Mouse (Mus musculus): ENCODE measurements around the gene Sertad2. TPM values are rescaled to one million over a fixed set of nuclear protein-coding genes. Genes with fewer than 3 reads are reported as not detected.
A peak's percentile ranks its signal among the peaks of the same experiment; 100 is the strongest.

Gene Sertad2
- polyA plus RNA-seq, 1 experiment, result 11.5 TPM

- peaks cover 84% of the 10 kb centered on the region for H3K4me1 ChIP-seq
- no peaks in the 10 kb centered on the region for H3K9me3 ChIP-seq
- H3K4me3 ChIP-seq (replicated peaks), result no peak overlapping the region
- TF ChIP-seq GATA1 (IDR thresholded peaks at IDR 0.05; ENCODE audit: borderline replicate concordance, low read length), result no peak
- no peak for TF ChIP-seq FLI1 (IDR thresholded peaks at IDR 0.05; ENCODE audit: low read length)
- H3K36me3 ChIP-seq (replicated peaks; ENCODE audit: low read length), result peaks cover 8% of the 10 kb centered on the region
- no peaks in the 10 kb centered on the region for H3K27me3 ChIP-seq (replicated peaks)
Observed at GRCm38 (mm10) chr11:20639918-20640447, 96.9 kb downstream of the Sertad2 start.

DNA sequence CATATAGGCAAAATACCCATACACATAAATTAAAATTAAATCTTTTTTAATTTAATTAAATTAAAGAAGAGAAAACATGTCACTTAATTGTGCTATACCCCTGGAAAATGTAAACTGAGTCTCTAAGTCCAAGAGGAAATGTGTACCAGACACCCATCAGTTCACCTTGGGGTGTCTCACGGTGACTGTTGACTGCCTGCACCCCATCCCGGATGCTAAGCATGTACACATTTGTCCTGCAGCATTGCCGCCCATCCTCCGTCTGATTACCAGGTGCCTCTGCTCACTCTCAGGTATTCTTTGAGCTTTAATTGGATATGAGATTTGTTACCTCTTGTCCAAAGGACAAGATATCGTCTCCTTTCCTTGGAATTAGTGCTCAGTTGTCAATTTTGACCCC, 99.3 kb downstream of the Sertad2 start:
- TF ChIP-seq GATA1 (IDR thresholded peaks at IDR 0.05; ENCODE audit: borderline replicate concordance, low read length) (no peak), FLI1 (IDR thresholded peaks at IDR 0.05; ENCODE audit: low read length) (no peak)
- Histone ChIP-seq H3K27me3 (replicated peaks) (no peaks in the 10 kb centered on the region), H3K36me3 (replicated peaks; ENCODE audit: low read length) (peaks cover 18% of the 10 kb centered on the region), H3K9me3 (no peaks in the 10 kb centered on the region), H3K4me3 (replicated peaks) (no peak overlapping the region), H3K4me1 (peaks cover 86% of the 10 kb centered on the region)

GRCm38 (mm10) chr11:20643161-20643560, 100.1 kb downstream of the Sertad2 start:
- Histone ChIP-seq H3K4me1 (peaks cover 91% of the 10 kb centered on the region), H3K4me3 (replicated peaks) (no peak overlapping the region), H3K27me3 (replicated peaks) (no peaks in the 10 kb centered on the region), H3K9me3 (no peaks in the 10 kb centered on the region), H3K36me3 (replicated peaks; ENCODE audit: low read length) (peaks cover 26% of the 10 kb centered on the region)
- TF ChIP-seq FLI1 (IDR thresholded peaks at IDR 0.05; ENCODE audit: low read length) (no peak), GATA1 (IDR thresholded peaks at IDR 0.05; ENCODE audit: borderline replicate concordance, low read length) (no peak)

- no peaks in the 10 kb centered on the region for H3K9me3 ChIP-seq
- H3K4me3 ChIP-seq (replicated peaks), result no peak overlapping the region
- no peaks in the 10 kb centered on the region for H3K27me3 ChIP-seq (replicated peaks)
- H3K36me3 ChIP-seq (replicated peaks; ENCODE audit: low read length), result peaks cover 36% of the 10 kb centered on the region
- TF ChIP-seq FLI1 (IDR thresholded peaks at IDR 0.05; ENCODE audit: low read length), result no peak
- no peak for TF ChIP-seq GATA1 (IDR thresholded peaks at IDR 0.05; ENCODE audit: borderline replicate concordance, low read length)
- peaks cover 87% of the 10 kb centered on the region for H3K4me1 ChIP-seq
Observed at GRCm38 (mm10) chr11:20644166-20644565, 101.1 kb downstream of the Sertad2 start.

DNA sequence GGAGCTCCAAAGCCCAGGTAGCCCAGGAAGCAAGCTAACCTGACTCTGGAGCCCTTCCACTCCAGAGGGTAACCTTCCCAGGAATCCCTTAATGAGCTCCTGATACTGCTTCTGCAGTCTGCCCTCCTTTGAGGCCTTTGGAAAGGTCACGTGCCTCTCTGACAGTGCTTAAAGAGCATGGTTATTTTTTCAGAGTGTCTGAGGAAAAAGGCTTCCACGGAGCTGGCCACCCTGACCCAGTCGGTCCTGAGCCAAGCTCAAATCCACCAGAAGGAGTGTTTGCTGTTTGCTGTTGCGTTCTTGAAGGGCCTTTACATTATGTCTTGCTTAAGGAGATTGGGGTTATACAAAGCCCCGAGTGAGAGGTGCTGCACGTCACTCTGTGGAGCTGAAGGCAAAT, 101.8 kb downstream of the Sertad2 start:
- Histone ChIP-seq H3K9me3 (no peaks in the 10 kb centered on the region), H3K4me1 (peaks cover 80% of the 10 kb centered on the region), H3K4me3 (replicated peaks) (no peak overlapping the region), H3K36me3 (replicated peaks; ENCODE audit: low read length) (peaks cover 43% of the 10 kb centered on the region), H3K27me3 (replicated peaks) (no peaks in the 10 kb centered on the region)
- TF ChIP-seq FLI1 (IDR thresholded peaks at IDR 0.05; ENCODE audit: low read length) (no peak), GATA1 (IDR thresholded peaks at IDR 0.05; ENCODE audit: borderline replicate concordance, low read length) (no peak)

- Histone ChIP-seq H3K27me3 (replicated peaks) (no peaks in the 10 kb centered on the region), H3K4me3 (replicated peaks) (no peak overlapping the region), H3K36me3 (replicated peaks; ENCODE audit: low read length) (peaks cover 49% of the 10 kb centered on the region), H3K4me1 (peaks cover 74% of the 10 kb centered on the region), H3K9me3 (no peaks in the 10 kb centered on the region)
- no peak for TF ChIP-seq FLI1 (IDR thresholded peaks at IDR 0.05; ENCODE audit: low read length)
- TF ChIP-seq GATA1 (IDR thresholded peaks at IDR 0.05; ENCODE audit: borderline replicate concordance, low read length), result no peak
Observed at GRCm38 (mm10) chr11:20645521-20645920, 102.5 kb downstream of the Sertad2 start.

DNA sequence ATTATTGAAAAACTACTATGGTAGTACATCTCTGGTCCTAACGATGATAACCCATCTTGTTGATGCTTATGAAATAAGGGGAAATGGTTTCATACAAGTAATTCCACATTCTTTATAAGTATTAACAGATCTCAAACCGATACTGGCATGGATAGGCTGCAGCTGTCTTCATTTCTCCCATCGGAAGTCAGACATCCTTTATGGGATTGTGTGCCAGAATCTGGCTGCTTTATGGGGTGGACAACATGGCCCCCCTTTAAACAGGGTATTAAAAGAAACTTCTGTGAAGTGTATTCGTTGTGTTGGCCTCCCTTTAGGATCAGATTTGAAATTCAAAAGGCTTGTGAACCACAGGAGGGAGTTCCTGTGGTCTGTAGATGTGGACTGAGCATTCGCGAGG, 103.1 kb downstream of the Sertad2 start:
- Histone ChIP-seq H3K4me1 (peaks cover 71% of the 10 kb centered on the region), H3K36me3 (replicated peaks; ENCODE audit: low read length) (peaks cover 55% of the 10 kb centered on the region), H3K9me3 (no peaks in the 10 kb centered on the region), H3K27me3 (replicated peaks) (no peaks in the 10 kb centered on the region), H3K4me3 (replicated peaks) (no peak overlapping the region)
- TF ChIP-seq GATA1 (IDR thresholded peaks at IDR 0.05; ENCODE audit: borderline replicate concordance, low read length), result no peak
- no peak for TF ChIP-seq FLI1 (IDR thresholded peaks at IDR 0.05; ENCODE audit: low read length)

- H3K36me3 ChIP-seq (replicated peaks; ENCODE audit: low read length), result peaks cover 58% of the 10 kb centered on the region
- H3K4me1 ChIP-seq, result peaks cover 62% of the 10 kb centered on the region
- H3K27me3 ChIP-seq (replicated peaks), result no peaks in the 10 kb centered on the region
- H3K4me3 ChIP-seq (replicated peaks), result no peak overlapping the region
- no peaks in the 10 kb centered on the region for H3K9me3 ChIP-seq
- TF ChIP-seq FLI1 (IDR thresholded peaks at IDR 0.05; ENCODE audit: low read length), result no peak
- no peak for TF ChIP-seq GATA1 (IDR thresholded peaks at IDR 0.05; ENCODE audit: borderline replicate concordance, low read length)
Observed at GRCm38 (mm10) chr11:20646986-20647726, 104.1 kb downstream of the Sertad2 start.

DNA sequence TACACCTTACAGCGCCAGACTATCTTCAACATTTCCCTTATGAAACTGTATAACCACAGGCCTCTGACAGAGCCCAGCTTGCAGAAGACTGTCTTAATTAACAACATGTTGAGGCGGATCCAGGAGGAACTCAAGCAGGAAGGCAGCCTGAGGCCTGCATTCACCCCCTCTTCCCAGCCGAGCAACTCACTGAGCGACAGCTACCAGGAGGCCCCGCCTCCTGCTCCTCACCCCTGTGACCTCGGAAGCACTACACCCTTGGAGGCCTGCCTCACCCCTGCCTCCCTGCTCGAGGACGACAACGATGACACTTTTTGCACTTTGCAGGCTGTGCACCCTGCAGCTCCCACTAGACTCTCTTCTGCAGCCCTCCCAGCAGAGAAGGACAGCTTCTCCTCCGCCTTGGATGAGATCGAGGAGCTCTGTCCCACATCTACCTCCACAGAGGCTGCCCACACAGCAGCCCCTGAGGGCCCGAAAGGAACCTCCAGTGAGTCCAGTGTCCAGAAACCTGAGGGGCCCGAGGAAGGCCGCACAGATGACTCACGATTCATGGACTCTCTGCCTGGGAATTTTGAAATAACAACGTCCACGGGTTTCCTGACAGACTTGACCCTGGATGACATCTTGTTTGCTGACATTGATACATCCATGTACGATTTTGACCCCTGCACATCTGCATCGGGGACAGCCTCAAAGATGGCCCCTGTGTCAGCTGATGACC, 105.0 kb downstream of the Sertad2 start:
- H3K36me3 ChIP-seq (replicated peaks; ENCODE audit: low read length), result peaks cover 65% of the 10 kb centered on the region
- no peaks in the 10 kb centered on the region for H3K9me3 ChIP-seq
- TF ChIP-seq GATA1 (IDR thresholded peaks at IDR 0.05; ENCODE audit: borderline replicate concordance, low read length) (no peak), FLI1 (IDR thresholded peaks at IDR 0.05; ENCODE audit: low read length) (no peak)
- peak overlapping the region; percentile 38 for H3K4me3 ChIP-seq (replicated peaks)
- H3K4me1 ChIP-seq, result peaks cover 55% of the 10 kb centered on the region
- H3K27me3 ChIP-seq (replicated peaks), result no peaks in the 10 kb centered on the region

DNA sequence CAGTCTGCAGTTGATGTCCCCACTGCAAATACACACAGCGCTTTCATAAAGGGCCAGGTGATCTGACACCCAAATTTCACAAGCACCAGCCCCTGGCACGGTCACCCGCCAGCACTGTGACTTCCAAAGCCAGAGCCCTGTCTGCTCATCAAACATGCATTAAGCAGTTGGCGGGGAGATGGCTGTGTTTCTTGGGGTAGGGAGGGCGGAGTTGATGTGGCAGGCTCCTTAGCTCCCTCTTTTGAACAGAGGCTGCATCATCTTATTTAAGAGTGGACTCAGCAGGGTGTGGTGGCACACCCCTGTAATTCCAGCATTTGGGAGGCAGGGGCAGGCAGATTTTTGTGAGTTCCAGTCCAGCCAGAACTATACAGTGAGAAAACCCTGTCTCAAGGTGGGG, 106.4 kb downstream of the Sertad2 start:
- Histone ChIP-seq H3K36me3 (replicated peaks; ENCODE audit: low read length) (peaks cover 79% of the 10 kb centered on the region), H3K27me3 (replicated peaks) (no peaks in the 10 kb centered on the region), H3K4me1 (peaks cover 46% of the 10 kb centered on the region), H3K4me3 (replicated peaks) (no peak overlapping the region), H3K9me3 (no peaks in the 10 kb centered on the region)
- no peak for TF ChIP-seq FLI1 (IDR thresholded peaks at IDR 0.05; ENCODE audit: low read length)
- TF ChIP-seq GATA1 (IDR thresholded peaks at IDR 0.05; ENCODE audit: borderline replicate concordance, low read length), result no peak

Data from megakaryocyte, embryonic 14.5 days (primary cell).